Mouse (Mus musculus): ENCODE measurements at regions not wholly inside any gene's neighbourhood (a gene's known extent, or its start where the extent isn't known, plus 50 kb on each side); places are given as distances from the start of the nearest gene placed in this dataset.
"Not testable (repeated sequence)": the region's sequence is repeated elsewhere in the genome, so short reads cannot be mapped to it uniquely, and the experiment has no call there.

GRCm38 (mm10) chr2:63580489-63581139, 396.5 kb upstream of the Kcnh7 start:
- Histone ChIP-seq H3K4me3 (ENCODE audit: insufficient read depth, low read length) (no peak overlapping the region), H3K27ac (ENCODE audit: insufficient read depth, low read length) (no peak overlapping the region), H3K4me1 (ENCODE audit: control insufficient read depth, insufficient read depth, low read length) (no peaks in the 10 kb centered on the region)
- TF ChIP-seq CTCF (IDR thresholded peaks at IDR 0.05; ENCODE audit: borderline replicate concordance, insufficient read depth, low read length) (no peak), POLR2A (IDR thresholded peaks at IDR 0.05; ENCODE audit: low read depth, low read length) (no peak)

- Histone ChIP-seq H3K27ac (ENCODE audit: insufficient read depth, low read length) (no peak overlapping the region), H3K4me3 (ENCODE audit: insufficient read depth, low read length) (no peak overlapping the region), H3K4me1 (ENCODE audit: control insufficient read depth, insufficient read depth, low read length) (no peaks in the 10 kb centered on the region)
- TF ChIP-seq CTCF (IDR thresholded peaks at IDR 0.05; ENCODE audit: borderline replicate concordance, insufficient read depth, low read length), result no peak
- no peak for TF ChIP-seq POLR2A (IDR thresholded peaks at IDR 0.05; ENCODE audit: low read depth, low read length)
Measured at GRCm38 (mm10) chr2:63575172-63575571, 391.1 kb upstream of the Kcnh7 start.

GRCm38 (mm10) chr2:63574008-63574703, 390.1 kb upstream of the Kcnh7 start:
- no peak overlapping the region for H3K4me3 ChIP-seq (ENCODE audit: insufficient read depth, low read length)
- TF ChIP-seq POLR2A (IDR thresholded peaks at IDR 0.05; ENCODE audit: low read depth, low read length) (no peak), CTCF (IDR thresholded peaks at IDR 0.05; ENCODE audit: borderline replicate concordance, insufficient read depth, low read length) (no peak)
- no peak overlapping the region for H3K27ac ChIP-seq (ENCODE audit: insufficient read depth, low read length)
- H3K4me1 ChIP-seq (ENCODE audit: control insufficient read depth, insufficient read depth, low read length), result no peaks in the 10 kb centered on the region

DNA sequence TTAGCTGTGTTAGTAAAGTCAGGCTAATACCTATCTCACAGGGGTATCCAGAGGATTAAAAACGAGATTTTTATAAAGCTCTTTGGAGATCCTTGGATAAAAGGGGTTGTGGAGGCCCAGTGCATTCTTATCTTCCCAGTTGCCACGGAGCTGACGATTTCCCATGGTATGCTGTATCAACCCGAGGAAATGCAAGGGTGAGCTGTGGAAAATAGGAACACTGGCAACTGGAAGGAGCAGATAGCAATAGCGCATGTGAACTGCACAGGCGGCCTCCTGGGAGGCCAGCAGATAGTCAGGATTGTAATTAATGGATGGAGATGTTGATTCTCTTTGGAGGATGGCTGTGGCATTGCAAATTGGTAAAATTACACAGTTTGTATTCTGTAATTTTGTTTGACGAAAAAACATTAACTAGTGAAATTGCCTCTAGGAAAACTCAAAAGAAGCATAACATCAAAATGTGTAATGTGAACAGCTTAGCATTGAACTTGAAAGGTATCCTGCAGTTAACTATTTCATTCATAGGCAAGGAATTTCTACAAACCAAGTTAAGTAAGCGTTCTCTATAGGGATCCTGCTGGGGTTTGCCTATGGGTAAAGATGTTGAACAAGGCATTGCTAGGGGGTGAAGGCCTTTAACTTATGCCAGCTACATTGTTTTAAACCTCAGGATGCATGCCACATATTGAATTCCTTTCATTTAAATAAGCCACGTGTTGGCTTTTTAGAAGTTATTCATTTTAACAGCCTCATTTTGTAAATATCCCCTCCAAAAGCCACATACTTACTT, 389.1 kb upstream of the Kcnh7 start:
- H3K4me3 ChIP-seq (ENCODE audit: insufficient read depth, low read length), result no peak overlapping the region
- no peak overlapping the region for H3K27ac ChIP-seq (ENCODE audit: insufficient read depth, low read length)
- H3K4me1 ChIP-seq (ENCODE audit: control insufficient read depth, insufficient read depth, low read length), result no peaks in the 10 kb centered on the region
- TF ChIP-seq POLR2A (IDR thresholded peaks at IDR 0.05; ENCODE audit: low read depth, low read length) (no peak), CTCF (IDR thresholded peaks at IDR 0.05; ENCODE audit: borderline replicate concordance, insufficient read depth, low read length) (no peak)

DNA sequence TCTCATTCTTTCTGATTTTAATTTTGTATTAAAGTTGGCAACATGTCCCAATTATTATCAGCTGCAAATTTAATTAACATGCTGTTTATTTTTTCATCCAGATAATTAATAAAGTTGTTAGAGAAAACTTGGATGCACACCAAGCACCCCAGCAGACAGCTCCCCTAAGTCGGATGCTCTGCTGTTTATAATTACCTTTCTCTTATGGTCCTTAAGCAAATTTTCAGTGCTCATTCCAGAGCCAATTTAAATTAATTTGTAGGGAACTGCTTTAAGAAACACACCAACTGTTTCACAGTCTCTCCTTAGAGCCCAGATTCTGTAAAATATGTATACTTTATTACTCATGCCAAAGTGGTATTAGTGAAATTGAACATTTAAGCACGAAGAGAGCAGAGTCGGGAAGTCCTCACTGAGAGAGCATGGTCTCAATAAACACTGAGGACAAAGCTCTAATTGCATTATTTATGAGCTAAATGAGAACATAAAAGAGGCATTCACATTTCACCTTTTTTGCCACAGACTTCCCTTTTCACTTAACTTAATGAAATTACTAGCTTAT, 372.9 kb upstream of the Kcnh7 start:
- TF ChIP-seq POLR2A (IDR thresholded peaks at IDR 0.05; ENCODE audit: low read depth, low read length), result no peak
- TF ChIP-seq CTCF (IDR thresholded peaks at IDR 0.05; ENCODE audit: borderline replicate concordance, insufficient read depth, low read length), result no peak
- Histone ChIP-seq H3K27ac (ENCODE audit: insufficient read depth, low read length) (no peak overlapping the region), H3K4me3 (ENCODE audit: insufficient read depth, low read length) (no peak overlapping the region), H3K4me1 (ENCODE audit: control insufficient read depth, insufficient read depth, low read length) (no peaks in the 10 kb centered on the region)

DNA sequence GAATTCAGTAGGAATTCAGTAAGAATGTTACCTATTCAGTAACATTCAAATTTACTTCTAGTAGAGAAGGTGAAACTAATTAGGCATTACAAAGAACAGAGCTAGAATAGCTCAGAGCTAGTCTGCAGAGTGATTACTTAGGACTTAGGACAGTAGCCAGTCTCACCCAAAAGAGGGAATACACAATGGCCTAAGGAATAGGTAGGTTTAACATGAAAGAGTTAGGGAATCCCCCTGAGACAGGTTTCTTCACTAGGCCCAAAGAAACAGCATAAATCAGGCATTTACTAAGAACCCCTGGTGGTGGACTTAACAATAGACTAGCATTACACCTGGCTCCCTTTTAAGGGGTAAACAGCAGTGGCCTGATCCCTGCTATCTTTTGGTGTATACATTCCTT, 357.7 kb upstream of the Kcnh7 start:
- not testable (repeated sequence) for H3K4me3 ChIP-seq (ENCODE audit: insufficient read depth, low read length); H3K27ac ChIP-seq (ENCODE audit: insufficient read depth, low read length); H3K4me1 ChIP-seq (ENCODE audit: control insufficient read depth, insufficient read depth, low read length)

- H3K4me3 ChIP-seq (ENCODE audit: insufficient read depth, low read length), result no peak overlapping the region
- no peak for TF ChIP-seq POLR2A (IDR thresholded peaks at IDR 0.05; ENCODE audit: low read depth, low read length)
- no peak for TF ChIP-seq CTCF (IDR thresholded peaks at IDR 0.05; ENCODE audit: borderline replicate concordance, insufficient read depth, low read length)
- H3K4me1 ChIP-seq (ENCODE audit: control insufficient read depth, insufficient read depth, low read length), result no peaks in the 10 kb centered on the region
- no peak overlapping the region for H3K27ac ChIP-seq (ENCODE audit: insufficient read depth, low read length)
Measured at GRCm38 (mm10) chr2:63518534-63518933, 334.4 kb upstream of the Kcnh7 start.

DNA sequence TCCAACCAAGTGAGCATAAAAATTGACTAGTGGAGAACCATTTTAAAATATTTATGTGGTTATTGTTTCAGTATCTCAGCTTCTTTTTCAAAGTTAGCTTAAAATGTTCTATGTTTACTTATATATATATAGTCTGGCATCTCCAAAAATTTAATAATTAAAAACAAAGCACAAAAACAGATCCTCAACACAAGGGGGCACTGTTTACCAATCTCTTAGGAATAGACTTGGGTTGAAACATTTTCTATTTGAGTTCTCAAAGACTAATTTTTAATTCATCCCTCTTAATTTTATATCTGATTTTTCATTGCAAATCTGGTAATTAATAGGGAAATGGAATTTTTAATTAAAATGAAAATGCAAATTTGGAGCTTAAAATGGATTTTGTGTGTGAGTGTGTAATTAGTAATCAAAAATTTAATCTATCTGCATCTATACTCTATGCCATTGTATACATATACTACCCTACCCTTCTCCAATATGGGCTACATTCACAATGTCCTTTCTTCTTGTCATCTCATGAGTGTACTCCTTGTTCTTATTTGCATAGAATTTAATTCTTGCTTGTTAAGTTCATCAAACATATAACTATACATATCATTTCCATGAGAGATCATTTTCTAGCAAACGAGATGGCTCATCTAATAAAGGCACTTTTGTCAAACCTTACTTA, 329.6 kb upstream of the Kcnh7 start:
- H3K4me3 ChIP-seq (ENCODE audit: insufficient read depth, low read length), result no peak overlapping the region
- H3K4me1 ChIP-seq (ENCODE audit: control insufficient read depth, insufficient read depth, low read length), result no peaks in the 10 kb centered on the region
- no peak overlapping the region for H3K27ac ChIP-seq (ENCODE audit: insufficient read depth, low read length)
- TF ChIP-seq POLR2A (IDR thresholded peaks at IDR 0.05; ENCODE audit: low read depth, low read length) (no peak), CTCF (IDR thresholded peaks at IDR 0.05; ENCODE audit: borderline replicate concordance, insufficient read depth, low read length) (no peak)

DNA sequence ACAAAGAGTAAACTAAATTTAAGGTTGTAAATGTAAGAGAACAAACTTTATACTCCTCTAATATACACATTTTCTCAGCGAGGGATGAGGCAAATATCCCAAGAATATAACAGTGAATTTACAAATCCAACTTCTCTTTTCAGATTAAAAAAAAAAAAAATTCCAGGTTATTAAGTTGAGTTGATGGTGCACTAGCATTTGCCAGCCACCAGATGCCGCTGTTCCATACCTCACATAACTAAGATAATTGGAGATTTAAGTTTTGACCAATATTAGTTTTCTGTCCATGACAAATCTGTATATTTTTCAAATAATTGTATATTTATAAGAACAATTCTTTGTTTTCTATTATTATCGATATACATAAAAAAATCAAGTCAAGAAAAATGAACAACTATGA, 319.9 kb upstream of the Kcnh7 start:
- Histone ChIP-seq H3K4me1 (ENCODE audit: control insufficient read depth, insufficient read depth, low read length) (no peaks in the 10 kb centered on the region), H3K4me3 (ENCODE audit: insufficient read depth, low read length) (no peak overlapping the region), H3K27ac (ENCODE audit: insufficient read depth, low read length) (no peak overlapping the region)
- no peak for TF ChIP-seq POLR2A (IDR thresholded peaks at IDR 0.05; ENCODE audit: low read depth, low read length)
- 0 out of 2 replicates have a peak, but pooled peaks have one; percentile 2 for TF ChIP-seq CTCF (IDR thresholded peaks at IDR 0.05; ENCODE audit: borderline replicate concordance, insufficient read depth, low read length)

Data from embryonic fibroblast, embryonic 13.5 days (primary cell).